In genomic region chr10:117862014-117862580, GRCm38 (mm10) we compare ENCODE assay signal across 15 mouse cellular contexts. TPM values are rescaled to one million over a fixed set of nuclear protein-coding genes. Genes with fewer than 3 reads are reported as not detected.
DNase-seq lines count a peak whose midpoint lies in the region; ATAC-seq lines count a peak whose summit lies in the region.
"Had no signal": no experiment of that assay in that cellular context is flagged by ENCODE, and none has a peak within 500 bp of the region (broad histone marks: within the 10 kb centered on the region; RNA-seq: fewer than 3 reads in every experiment).

No protein-coding gene starts in this region.

- peak; percentile 8 for DNase-seq in embryo, embryonic 10.5 days (ENCODE audit: low spot score)
- DNase-seq in embryo, embryonic 9.5 days (ENCODE audit: extremely low spot score) = no peak
- DNase-seq in urinary bladder, postnatal 14 days (ENCODE audit: low spot score) = peak; percentile 59
- no peak for DNase-seq in urinary bladder, postnatal 10 days (ENCODE audit: low spot score)
- DNase-seq in ovary, adult 18-20 months (ENCODE audit: low spot score) = no peak
- no peak for DNase-seq in B cell, adult 2 months
- DNase-seq: adrenal gland, postnatal 25 days; cerebellum, adult 18-20 months; gastrocnemius, adult 2 months; right cerebral cortex, postnatal 14 days had no signal

- H3K27ac ChIP-seq in lung, embryonic 15.5 days = peak overlapping the region; percentile 76
- H3K27ac ChIP-seq: gastrocnemius, adult 2 months; midbrain, embryonic 12.5 days; neural tube, embryonic 13.5 days had no signal

- WGBS in lung, embryonic 15.5 days = 51% methylated on average over 11 of the region's 11 CpGs

- peaks cover 9% of the 10 kb centered on the region for H3K4me1 ChIP-seq in lung, embryonic 15.5 days
- H3K4me1 ChIP-seq: midbrain, embryonic 12.5 days; neural tube, embryonic 13.5 days had no signal

- no peak overlapping the region for H3K9ac ChIP-seq in lung, embryonic 15.5 days
- H3K9ac ChIP-seq: midbrain, embryonic 12.5 days; neural tube, embryonic 13.5 days had no signal

- H3K4me2 ChIP-seq in lung, embryonic 15.5 days = no peak overlapping the region
- H3K4me2 ChIP-seq: midbrain, embryonic 12.5 days; neural tube, embryonic 13.5 days had no signal

- no peaks in the 10 kb centered on the region for H3K27me3 ChIP-seq in lung, embryonic 15.5 days
- H3K27me3 ChIP-seq: midbrain, embryonic 12.5 days; neural tube, embryonic 13.5 days had no signal

- H3K4me3 ChIP-seq in lung, embryonic 15.5 days = no peak overlapping the region
- H3K4me3 ChIP-seq: gastrocnemius, adult 2 months; midbrain, embryonic 12.5 days; neural tube, embryonic 13.5 days had no signal

- ATAC-seq in lung, embryonic 15.5 days (ENCODE audit: borderline replicate concordance, extremely low read depth, low FRiP score, low TSS enrichment) = peak; percentile 86
- ATAC-seq in megakaryocyte-erythroid progenitor cell, adult 5-6 weeks (replicated peaks; ENCODE audit: low FRiP score, low TSS enrichment, poor library complexity, severe bottlenecking) = no peak
- ATAC-seq: inflammation-experienced regulatory T-cells, adult 6 months had no signal

- no peaks in the 10 kb centered on the region for H3K9me3 ChIP-seq in lung, embryonic 15.5 days
- H3K9me3 ChIP-seq: midbrain, embryonic 12.5 days; neural tube, embryonic 13.5 days had no signal

- no peaks in the 10 kb centered on the region for H3K36me3 ChIP-seq in lung, embryonic 15.5 days
- H3K36me3 ChIP-seq: midbrain, embryonic 12.5 days; neural tube, embryonic 13.5 days had no signal

RNA-seq across cellular contexts. Expression of gene Rap1b, which starts 16.3 kb away (rescaled TPM):
- 212 and 219 TPM in 2 replicates for polyA plus RNA-seq in lung, embryonic 15.5 days (2015; fragmentation: Nextera tagmentation; extraction: Ambion mirVana)
- total RNA-seq in megakaryocyte-erythroid progenitor cell, adult 5-6 weeks (2014; fragmentation: Nextera tagmentation) = 56.8 and 92.2 TPM in 2 replicates
- 67.4 and 73.2 TPM in 2 replicates for total RNA-seq in megakaryocyte-erythroid progenitor cell, adult 5-6 weeks (2017)

Comparison
In these comparisons a context has a peak if more than half of its experiments do, and no peak if none do; other contexts are left out.
1. DNase-seq: peak in embryo, embryonic 10.5 days (single experiment) and urinary bladder, postnatal 14 days (single experiment); none in embryo, embryonic 9.5 days (single experiment), urinary bladder, postnatal 10 days (single experiment), ovary, adult 18-20 months (single experiment) and B cell, adult 2 months (0 of 2).